Mouse (Mus musculus) heart, embryonic 12.5 days (tissue): ENCODE data around the gene Ddr1. TPM values are rescaled to one million over a fixed set of nuclear protein-coding genes. Genes with fewer than 3 reads are reported as not detected.

Source experiments
- ATAC-seq: fragments of 200-750 bp; cut with Nextera tagmentation; 2 replicates; pipeline ENCODE4 v1.8.0; 2017; ENCODE audit warnings: moderate TSS enrichment, moderate library complexity; ENCODE audit not compliant: insufficient number of reproducible peaks, low FRiP score
- H3K27ac ChIP-seq: fragments of 300-500 bp; sonication (generic); 2 replicates; pipeline ENCODE4 v1.5.1; 2016; ENCODE audit warnings: mild to moderate bottlenecking, moderate library complexity; ENCODE audit not compliant: poor library complexity, severe bottlenecking
- H3K27me3 ChIP-seq: fragments of 300-500 bp; sonication (generic); replicated peaks from 2 replicates; pipeline ENCODE4 v1.6.1; 2016; ENCODE audit warnings: mild to moderate bottlenecking, moderate library complexity
- H3K36me3 ChIP-seq: fragments of 300-500 bp; sonication (generic); 2 replicates; pipeline ENCODE4 v1.6.1; 2016; ENCODE audit warnings: mild to moderate bottlenecking, moderate library complexity
- H3K4me1 ChIP-seq: fragments of 300-500 bp; sonication (generic); replicated peaks from 2 replicates; pipeline ENCODE4 v1.6.1; 2016; ENCODE audit warnings: mild to moderate bottlenecking
- H3K4me2 ChIP-seq: fragments of 300-500 bp; sonication (generic); 2 replicates; pipeline ENCODE4 v1.6.1; 2016; ENCODE audit warnings: mild to moderate bottlenecking, moderate library complexity
- H3K4me3 ChIP-seq: fragments of 300-500 bp; sonication (generic); 2 replicates; pipeline ENCODE4 v1.5.1; 2016; ENCODE audit warnings: mild to moderate bottlenecking
- H3K9ac ChIP-seq: fragments of 300-500 bp; sonication (generic); 2 replicates; pipeline ENCODE4 v1.6.1; 2016; ENCODE audit warnings: mild to moderate bottlenecking, moderate library complexity
- H3K9me3 ChIP-seq: fragments of 300-500 bp; sonication (generic); replicated peaks from 2 replicates; pipeline ENCODE4 v1.6.1; 2016; ENCODE audit warnings: mild to moderate bottlenecking, moderate library complexity
- WGBS: fragments of 180-500 bp; shearing (Covaris S2); methylation state at CpG from one replicate; pipeline ENCODE4 v1.1.7; 2016; 5-methylcytosine and 5-hydroxymethylcytosine counted together
- polyA plus RNA-seq: library from polyadenylated mRNA; unstranded; fragments of >200 nt; fragmentation: Nextera tagmentation; extraction: Ambion mirVana; gene quantifications from 2 replicates; pipeline ENCODE4 v1.2.1, GENCODE M21; 2016

Gene Ddr1
- polyA plus RNA-seq, 1 experiment from 2014 or later = 162 TPM

DNA sequence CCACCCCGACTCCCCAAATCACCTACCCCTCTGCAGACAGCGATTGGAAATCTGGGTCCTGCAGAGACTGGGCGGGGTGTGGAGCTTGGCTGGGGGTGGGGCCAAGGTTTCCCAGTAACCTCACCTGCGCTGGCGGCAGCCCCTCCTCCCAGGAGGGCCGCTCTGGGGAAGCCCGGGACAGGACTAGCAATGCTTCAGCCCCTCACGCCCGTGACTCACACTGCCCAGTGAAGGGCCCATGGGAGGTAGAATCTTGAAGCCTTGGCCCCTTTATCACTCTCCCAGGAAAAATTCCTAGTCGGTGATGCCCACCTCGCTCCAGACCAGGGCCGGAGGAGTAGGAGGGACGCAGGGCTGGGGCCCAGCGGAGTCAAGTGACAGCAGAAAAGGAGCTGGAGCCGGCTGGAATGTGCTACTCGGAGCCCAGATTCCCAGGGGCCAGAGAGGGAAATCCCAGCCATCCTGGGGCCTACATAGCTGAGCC is 2.4 kb downstream of the Ddr1 start:
- Histone ChIP-seq H3K4me1 (peaks cover 65% of the 10 kb centered on the region), H3K4me3 (peak overlapping the region; percentile 62), H3K27ac (peak overlapping the region; percentile 97), H3K9ac (peak overlapping the region; percentile 95), H3K27me3 (no peaks in the 10 kb centered on the region), H3K9me3 (no peaks in the 10 kb centered on the region), H3K4me2 (peak overlapping the region; percentile 84), H3K36me3 (no peaks in the 10 kb centered on the region)
- 2% methylated on average over 16 of the region's 16 CpGs for WGBS
- ATAC-seq = 0 out of 2 replicates have a peak, but pooled peaks have one; percentile 23

DNA sequence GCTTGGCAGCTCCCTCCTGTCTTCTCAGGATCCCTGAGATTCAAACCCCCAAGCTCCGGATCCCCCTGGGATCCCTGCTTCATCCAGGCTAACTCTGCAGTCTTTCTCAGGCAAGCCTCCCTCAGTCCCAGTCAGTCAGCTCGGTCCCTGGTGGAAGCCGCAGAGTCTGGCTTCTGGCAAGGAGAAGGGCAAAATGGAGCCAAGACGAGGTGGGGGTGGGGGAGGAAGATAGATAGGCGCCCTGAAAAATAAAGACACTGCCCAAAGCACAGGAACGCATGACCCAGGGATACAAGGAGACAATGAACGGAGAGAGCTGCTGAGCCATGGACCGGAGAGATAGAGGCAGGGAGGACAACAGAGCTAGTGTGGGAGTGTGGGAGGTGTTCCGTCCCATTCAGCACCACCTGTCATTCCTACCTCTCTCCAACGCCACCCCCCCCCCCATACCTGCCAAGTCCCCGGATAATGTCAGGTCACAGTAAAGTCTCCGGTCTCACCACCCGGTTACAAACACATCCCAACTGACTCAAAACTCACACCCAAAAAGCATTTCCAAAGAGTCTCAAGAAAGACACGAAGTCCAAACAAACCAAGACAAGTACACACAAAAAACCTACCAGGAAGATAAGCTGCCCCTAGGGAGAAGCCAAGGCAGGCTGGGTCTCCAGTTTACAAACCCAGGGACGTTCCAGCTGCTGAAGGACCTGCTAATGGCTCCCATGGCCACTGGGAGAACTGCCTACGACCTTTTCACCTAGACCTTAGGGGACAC is 3.0 kb downstream of the Ddr1 start:
- peaks cover 66% of the 10 kb centered on the region for H3K4me1 ChIP-seq
- 1% methylated on average over 16 of the region's 16 CpGs for WGBS
- H3K36me3 ChIP-seq = no peaks in the 10 kb centered on the region
- no peaks in the 10 kb centered on the region for H3K27me3 ChIP-seq
- peak overlapping the region; percentile 62 for H3K4me3 ChIP-seq
- peak overlapping the region; percentile 97 for H3K27ac ChIP-seq
- ATAC-seq = no peak
- H3K9ac ChIP-seq = peak overlapping the region; percentile 95
- peak overlapping the region; percentile 84 for H3K4me2 ChIP-seq
- no peaks in the 10 kb centered on the region for H3K9me3 ChIP-seq

DNA sequence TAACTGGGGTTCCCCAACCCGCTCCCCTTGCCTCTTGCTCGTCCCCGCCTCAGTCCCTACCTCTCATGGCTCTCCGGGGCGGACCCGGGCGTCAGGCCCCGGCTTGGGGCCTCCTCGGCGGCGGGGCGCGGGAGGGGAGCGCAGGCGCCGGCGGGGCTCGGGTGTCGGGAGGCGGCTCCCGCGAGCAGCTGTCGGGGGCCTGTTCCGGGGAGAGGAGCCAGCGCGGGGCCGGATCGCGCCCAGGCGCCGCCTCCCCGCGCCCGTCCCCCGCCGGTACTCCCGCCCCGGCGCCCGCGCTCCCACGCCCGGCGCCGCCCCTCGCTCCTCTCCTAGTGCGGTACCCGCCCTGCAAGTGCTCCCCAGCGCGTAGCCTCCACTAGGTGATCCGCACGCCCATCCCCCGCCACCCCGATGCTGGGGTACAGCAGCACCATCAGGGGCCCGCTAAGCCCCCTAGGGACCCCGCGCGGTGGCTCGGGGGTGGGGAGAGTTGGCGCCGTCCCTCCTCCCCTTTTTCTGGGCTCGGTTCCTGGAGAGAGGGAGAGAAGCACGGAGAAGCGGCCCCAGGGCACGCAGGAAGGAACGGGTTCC is 4.0 kb downstream of the Ddr1 start:
- peak; percentile 49 for ATAC-seq
- H3K27ac ChIP-seq = peak overlapping the region; percentile 97
- H3K4me2 ChIP-seq = peak overlapping the region; percentile 84
- peak overlapping the region; percentile 95 for H3K9ac ChIP-seq
- H3K4me3 ChIP-seq = peak overlapping the region; percentile 62
- H3K36me3 ChIP-seq = peaks cover 6% of the 10 kb centered on the region
- WGBS = under 1% methylated on average over 62 of the region's 66 CpGs
- H3K9me3 ChIP-seq = peaks cover 4% of the 10 kb centered on the region; the same call in 1 of the 2 replicates
- H3K4me1 ChIP-seq = peaks cover 57% of the 10 kb centered on the region
- no peaks in the 10 kb centered on the region for H3K27me3 ChIP-seq

DNA sequence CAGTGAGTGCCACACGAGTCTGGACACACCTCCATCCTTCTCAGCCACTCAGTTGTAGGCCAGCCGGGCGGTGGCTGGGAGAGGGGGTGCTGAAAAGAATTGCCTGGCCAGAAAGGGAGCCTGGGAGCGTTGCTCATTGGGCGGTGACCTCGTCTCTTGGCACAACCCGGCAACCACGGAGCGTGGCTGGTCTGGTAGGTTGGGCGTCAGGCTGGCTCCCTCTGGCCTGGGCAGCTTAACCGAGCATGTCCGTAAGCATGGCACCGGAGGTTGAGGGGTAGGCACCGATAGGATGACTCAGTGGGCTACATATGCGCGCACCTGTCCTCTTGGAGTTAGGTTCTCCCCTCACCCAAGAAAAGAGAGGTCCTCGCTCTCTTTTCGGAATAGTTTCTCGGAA is 4.5 kb downstream of the Ddr1 start:
- peaks cover 6% of the 10 kb centered on the region; the same call in 1 of the 2 replicates for H3K9me3 ChIP-seq
- peak overlapping the region; percentile 62 for H3K4me3 ChIP-seq
- peaks cover 12% of the 10 kb centered on the region for H3K36me3 ChIP-seq
- H3K9ac ChIP-seq = peak overlapping the region; percentile 95
- peak; percentile 31; the same call in 1 of the 2 replicates for ATAC-seq
- peaks cover 51% of the 10 kb centered on the region for H3K4me1 ChIP-seq
- H3K4me2 ChIP-seq = peak overlapping the region; percentile 84
- WGBS = 1% methylated on average over 19 of the region's 19 CpGs
- H3K27me3 ChIP-seq = no peaks in the 10 kb centered on the region
- peak overlapping the region; percentile 97 for H3K27ac ChIP-seq

DNA sequence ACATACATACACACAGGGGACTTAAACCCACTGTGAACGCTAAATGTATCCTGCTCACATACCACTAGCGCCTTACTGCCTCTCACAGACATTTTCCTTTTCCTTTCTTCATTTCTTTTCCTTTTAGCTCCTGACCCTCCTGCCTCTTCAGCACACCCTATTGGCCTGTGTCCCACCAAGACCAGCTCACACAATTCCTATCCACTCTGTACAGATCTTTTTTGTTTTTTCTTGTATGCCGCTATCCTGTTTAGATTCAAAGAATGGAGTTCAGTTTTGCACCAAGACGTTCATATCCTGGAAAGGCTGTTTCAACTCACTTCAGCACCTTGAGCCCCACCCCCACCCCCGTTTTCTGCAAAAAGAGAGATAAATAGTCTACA is 5.9 kb downstream of the Ddr1 start:
- Histone ChIP-seq H3K27ac (peak overlapping the region; percentile 95), H3K4me1 (peaks cover 39% of the 10 kb centered on the region), H3K36me3 (peaks cover 18% of the 10 kb centered on the region), H3K4me3 (peak overlapping the region; percentile 46), H3K4me2 (peak overlapping the region; percentile 84), H3K9me3 (peaks cover 6% of the 10 kb centered on the region; the same call in 1 of the 2 replicates), H3K27me3 (no peaks in the 10 kb centered on the region), H3K9ac (peak overlapping the region; percentile 73)
- WGBS = 25% methylated on average over 5 of the region's 5 CpGs
- no peak for ATAC-seq

DNA sequence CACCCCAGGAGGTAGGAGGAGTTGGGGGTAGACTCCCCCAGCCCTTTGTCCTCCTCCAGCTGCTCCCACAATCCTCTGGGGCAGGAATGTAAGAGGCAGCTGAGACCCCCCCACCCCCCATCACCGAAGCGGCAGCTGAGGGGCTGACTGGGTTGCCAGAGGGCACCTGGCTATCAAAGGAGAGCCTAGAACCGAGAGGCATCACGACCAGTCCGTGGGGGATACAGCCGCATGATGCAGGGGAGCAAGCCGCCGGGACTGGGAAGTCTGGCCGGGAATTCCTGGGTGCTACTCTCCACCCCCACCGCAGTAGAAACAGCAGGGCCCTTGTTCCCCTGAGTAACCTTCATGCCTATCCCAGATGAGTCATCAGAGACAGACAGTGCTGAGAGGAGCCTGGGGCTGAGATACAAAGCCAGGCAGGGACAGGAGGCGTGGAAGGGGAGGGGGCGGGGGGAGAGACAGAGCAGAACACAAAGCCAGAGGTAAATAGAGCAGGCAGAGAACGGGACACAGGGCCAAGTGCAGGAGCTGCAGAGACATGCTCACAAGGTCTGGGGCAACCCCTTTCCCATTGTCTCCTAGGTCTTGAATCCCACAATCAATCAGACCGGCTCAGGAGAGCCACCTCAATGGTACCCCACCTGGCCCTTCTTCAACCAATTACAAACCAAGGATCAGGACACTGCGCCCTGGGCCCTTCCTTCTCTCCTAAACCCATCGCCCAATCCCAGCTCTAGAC is 6.5 kb downstream of the Ddr1 start:
- Histone ChIP-seq H3K4me2 (peak overlapping the region; percentile 84), H3K4me1 (peaks cover 36% of the 10 kb centered on the region), H3K9ac (peak overlapping the region; percentile 73), H3K36me3 (peaks cover 23% of the 10 kb centered on the region), H3K27me3 (no peaks in the 10 kb centered on the region), H3K9me3 (peaks cover 6% of the 10 kb centered on the region; the same call in 1 of the 2 replicates), H3K27ac (peak overlapping the region; percentile 95), H3K4me3 (peak overlapping the region; percentile 46)
- ATAC-seq = peak; percentile 61
- WGBS = 3% methylated on average over 16 of the region's 16 CpGs

DNA sequence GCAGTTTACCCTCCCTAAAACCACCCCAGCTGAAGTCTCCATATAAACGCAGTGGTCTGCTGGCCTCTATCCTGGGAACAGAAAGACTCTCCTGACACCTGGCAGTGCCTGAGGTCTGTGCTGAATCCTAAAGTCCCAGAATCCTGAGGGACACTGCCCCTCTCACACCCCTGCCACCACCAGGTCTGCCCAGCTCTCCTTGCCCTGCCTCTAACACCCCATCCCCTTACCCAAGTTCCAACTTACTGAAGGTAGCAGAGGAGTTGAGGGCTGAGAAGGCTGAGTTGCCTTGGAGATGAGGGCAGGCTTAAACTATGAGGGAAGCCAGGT is 7.0 kb downstream of the Ddr1 start:
- peaks cover 32% of the 10 kb centered on the region for H3K4me1 ChIP-seq
- peak overlapping the region; percentile 73 for H3K9ac ChIP-seq
- ATAC-seq = no peak
- H3K4me2 ChIP-seq = peak overlapping the region; percentile 84
- peak overlapping the region; percentile 46 for H3K4me3 ChIP-seq
- H3K36me3 ChIP-seq = peaks cover 29% of the 10 kb centered on the region
- H3K27ac ChIP-seq = peak overlapping the region; percentile 95
- no peaks in the 10 kb centered on the region for H3K27me3 ChIP-seq
- peaks cover 6% of the 10 kb centered on the region; the same call in 1 of the 2 replicates for H3K9me3 ChIP-seq
- WGBS = 21% methylated on average over 1 of the region's 1 CpGs

DNA sequence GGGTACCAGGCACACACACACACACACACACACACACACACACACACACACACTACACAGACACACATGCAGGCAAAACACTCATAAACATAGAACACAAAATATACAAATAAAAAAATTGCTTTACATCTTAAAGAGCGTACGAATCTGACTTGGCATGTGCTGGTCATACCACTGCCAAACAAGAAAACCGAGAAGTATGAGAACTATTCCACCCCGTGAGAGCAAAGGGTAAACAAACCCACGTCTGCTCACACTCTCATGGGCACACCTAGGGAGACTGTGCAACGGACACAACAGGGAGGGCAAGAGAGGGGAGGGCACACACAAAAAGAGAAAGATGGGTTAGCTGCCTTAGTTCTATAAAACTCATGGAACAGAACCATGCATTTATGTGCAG is 7.7 kb downstream of the Ddr1 start:
- 63% methylated on average over 6 of the region's 6 CpGs for WGBS
- Histone ChIP-seq H3K27ac (peak overlapping the region; percentile 95; the same call in 1 of the 2 replicates), H3K9me3 (peaks cover 6% of the 10 kb centered on the region; the same call in 1 of the 2 replicates), H3K9ac (peak overlapping the region; percentile 23; the same call in 1 of the 2 replicates), H3K4me3 (peak overlapping the region; percentile 46), H3K4me1 (peaks cover 31% of the 10 kb centered on the region), H3K27me3 (no peaks in the 10 kb centered on the region), H3K36me3 (peaks cover 35% of the 10 kb centered on the region), H3K4me2 (peak overlapping the region; percentile 84)
- ATAC-seq = no peak

DNA sequence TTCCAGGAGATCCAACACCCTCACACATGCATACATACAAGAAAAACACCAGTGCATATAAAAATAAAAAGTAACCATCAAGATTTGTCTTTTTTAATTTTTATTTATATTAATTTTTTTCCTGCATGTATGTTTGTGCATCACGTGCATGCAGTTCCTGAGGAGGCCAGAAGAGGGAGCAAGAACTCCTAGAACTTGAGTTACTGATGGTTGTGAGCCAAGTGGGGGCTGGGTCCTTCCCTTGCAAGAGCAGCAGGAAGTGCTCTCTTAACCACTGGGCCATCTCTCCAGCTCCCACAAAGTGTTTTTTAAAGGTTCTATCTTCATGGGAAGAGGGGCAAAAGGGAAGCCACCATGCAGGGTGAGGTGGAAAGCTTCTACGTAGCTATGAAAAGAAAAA is 9.1 kb downstream of the Ddr1 start:
- H3K9ac ChIP-seq = no peak overlapping the region
- 88% methylated on average over 2 of the region's 2 CpGs for WGBS
- H3K9me3 ChIP-seq = peaks cover 6% of the 10 kb centered on the region; the same call in 1 of the 2 replicates
- peaks cover 31% of the 10 kb centered on the region for H3K4me1 ChIP-seq
- no peak overlapping the region for H3K4me3 ChIP-seq
- no peak overlapping the region for H3K27ac ChIP-seq
- H3K27me3 ChIP-seq = no peaks in the 10 kb centered on the region
- H3K36me3 ChIP-seq = peaks cover 49% of the 10 kb centered on the region
- H3K4me2 ChIP-seq = no peak overlapping the region
- no peak for ATAC-seq

DNA sequence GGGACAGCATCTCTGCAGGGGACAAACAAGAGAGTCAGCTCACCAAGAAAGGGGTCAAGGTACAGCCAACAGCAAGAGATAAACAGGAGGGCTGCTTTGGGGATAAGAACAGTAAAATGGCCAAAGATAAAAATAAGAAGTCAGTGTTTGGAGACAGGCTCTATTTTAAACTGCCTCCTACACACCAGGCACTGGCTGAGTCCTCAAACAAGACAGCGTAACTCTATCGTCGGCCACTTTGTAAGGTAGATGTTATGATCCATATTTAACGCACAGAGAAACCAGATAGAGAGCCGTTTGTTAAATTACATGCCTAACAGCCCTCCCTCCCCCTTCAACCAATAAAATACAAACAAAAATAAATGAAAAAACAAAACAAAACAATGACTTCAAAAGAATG is 10.5 kb downstream of the Ddr1 start:
- no peak for ATAC-seq
- 76% methylated on average over 5 of the region's 5 CpGs for WGBS
- no peaks in the 10 kb centered on the region for H3K27me3 ChIP-seq
- peaks cover 63% of the 10 kb centered on the region for H3K36me3 ChIP-seq
- H3K9me3 ChIP-seq = peaks cover 6% of the 10 kb centered on the region; the same call in 1 of the 2 replicates
- H3K4me1 ChIP-seq = peaks cover 23% of the 10 kb centered on the region
- no peak overlapping the region for H3K4me2 ChIP-seq
- no peak overlapping the region for H3K27ac ChIP-seq
- H3K9ac ChIP-seq = no peak overlapping the region
- no peak overlapping the region for H3K4me3 ChIP-seq

DNA sequence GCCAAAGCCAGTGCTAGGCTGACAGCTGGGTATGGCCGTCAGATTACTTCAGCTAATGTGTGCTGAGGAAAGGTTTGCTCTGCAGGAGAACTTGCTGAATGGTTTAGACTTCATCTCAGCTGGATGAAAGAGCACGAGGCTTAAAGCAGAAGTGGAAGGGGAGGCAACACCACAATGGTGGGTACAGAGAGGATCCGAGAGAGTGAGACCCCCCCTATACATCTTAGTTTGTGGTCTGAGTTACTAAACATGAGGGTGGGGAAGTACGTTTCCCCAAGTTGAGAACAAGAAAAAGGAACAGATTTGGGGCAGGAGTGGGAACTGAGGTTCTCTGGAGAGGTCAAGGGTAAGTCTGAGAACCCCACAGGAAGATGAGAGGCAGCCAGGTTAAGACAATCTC is 12.1 kb downstream of the Ddr1 start:
- Histone ChIP-seq H3K9ac (no peak overlapping the region), H3K4me1 (peaks cover 10% of the 10 kb centered on the region), H3K36me3 (peaks cover 78% of the 10 kb centered on the region), H3K4me3 (no peak overlapping the region), H3K27me3 (no peaks in the 10 kb centered on the region), H3K27ac (no peak overlapping the region), H3K4me2 (no peak overlapping the region), H3K9me3 (peaks cover 6% of the 10 kb centered on the region; the same call in 1 of the 2 replicates)
- no peak for ATAC-seq
- 74% methylated on average over 4 of the region's 4 CpGs for WGBS
